23 mouse cellular contexts compared by ENCODE assay signal in the genomic region with DNA sequence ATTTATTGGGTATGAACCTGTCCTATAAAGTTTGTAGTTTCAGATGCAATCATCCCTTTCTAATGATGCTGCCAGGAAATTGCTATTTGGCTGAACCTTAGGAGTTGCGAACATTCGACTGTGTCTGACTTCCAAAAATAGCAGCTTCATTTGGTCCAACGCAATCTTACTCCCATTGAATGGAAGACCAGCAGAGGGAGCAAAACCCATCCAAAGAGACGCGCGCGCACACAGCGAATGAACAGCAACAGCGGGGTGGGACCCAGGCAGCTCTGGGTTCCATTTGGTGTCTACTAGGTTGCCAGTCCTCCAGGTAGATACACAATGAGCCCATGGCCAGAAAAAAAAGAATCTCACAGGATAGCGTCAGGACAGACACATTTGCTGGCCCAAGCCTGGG. TPM values are rescaled to one million over a fixed set of nuclear protein-coding genes. Genes with fewer than 3 reads are reported as not detected.
DNase-seq lines count a peak whose midpoint lies in the region; ATAC-seq and TF ChIP-seq lines count a peak whose summit lies in the region.
"Had no signal": no experiment of that assay in that cellular context is flagged by ENCODE, and none has a peak within 500 bp of the region (broad histone marks: within the 10 kb centered on the region; RNA-seq: fewer than 3 reads in every experiment).

No protein-coding gene starts in this region.

- H3K27me3 ChIP-seq in E14TG2a.4 (ENCODE audit: insufficient read depth, low read length): peaks cover 6% of the 10 kb centered on the region; the same call in 1 of the 2 replicates
- H3K27me3 ChIP-seq: embryonic facial prominence, embryonic 15.5 days; kidney, embryonic 15.5 days; limb, embryonic 15.5 days; lung, embryonic 15.5 days had no signal

- peak; percentile 34 for TF ChIP-seq CTCF in E14TG2a.4 (conservative IDR thresholded peaks at IDR 0.05; ENCODE audit: low read length)

- peaks cover 12% of the 10 kb centered on the region for H3K4me1 ChIP-seq in E14TG2a.4 (replicated peaks; ENCODE audit: low read depth, low read length)
- H3K4me1 ChIP-seq: embryonic facial prominence, embryonic 15.5 days; kidney, embryonic 15.5 days; limb, embryonic 15.5 days; lung, embryonic 15.5 days had no signal

- no peak for DNase-seq in frontal cortex, postnatal 14 days (ENCODE audit: low spot score in 2 of 2)
- peak; percentile 28 for DNase-seq in layer of hippocampus, adult 11-12 months (ENCODE audit: low spot score)
- DNase-seq in layer of hippocampus, adult 9-10 months (ENCODE audit: low spot score): no peak
- DNase-seq in R1 (ENCODE audit: low read depth, low spot score): peak; percentile 71
- no peak for DNase-seq in adrenal gland, postnatal 4 days (ENCODE audit: low spot score in 2 of 2)
- DNase-seq: adrenal gland, adult 8-10 months; cerebellum, adult 18-20 months; heart, postnatal 4 days had no signal

- no peaks in the 10 kb centered on the region; the same call in 1 of the 2 replicates for H3K9me3 ChIP-seq in E14TG2a.4 (ENCODE audit: low read length)
- H3K9me3 ChIP-seq: embryonic facial prominence, embryonic 15.5 days; limb, embryonic 15.5 days; lung, embryonic 15.5 days had no signal

- H3K36me3 ChIP-seq in E14TG2a.4 (ENCODE audit: insufficient read depth, low read length): no peaks in the 10 kb centered on the region
- H3K36me3 ChIP-seq: heart, embryonic 13.5 days; lung, embryonic 15.5 days had no signal

- no peak overlapping the region for H3K4me3 ChIP-seq in E14TG2a.4 (replicated peaks; ENCODE audit: low read length)
- H3K4me3 ChIP-seq: embryonic facial prominence, embryonic 15.5 days; heart, embryonic 13.5 days; kidney, embryonic 15.5 days; limb, embryonic 15.5 days; lung, embryonic 15.5 days; megakaryocyte, embryonic 14.5 days had no signal

- ATAC-seq in frontal cortex, adult (ENCODE audit: low TSS enrichment): peak; percentile 63; the same call in 1 of the 2 replicates
- ATAC-seq in megakaryocyte, adult 5-6 weeks (ENCODE audit: poor library complexity, severe bottlenecking): no peak
- ATAC-seq: inflammation-experienced regulatory T-cells, adult 6 months; midbrain, embryonic 16.5 days had no signal

RNA-seq across cellular contexts. Expression of a gene that starts 45.3 kb away (rescaled TPM):
- total RNA-seq in megakaryocyte, adult 5-6 weeks (2015): not detected in 2 replicates
- total RNA-seq in megakaryocyte, adult 5-6 weeks (2017): 0.16 TPM in 1 of 2 replicates, not detected in the other
- total RNA-seq in adrenal gland, postnatal 4 days (2021): not detected
- total RNA-seq: adrenal gland, adult 8-10 months; common myeloid progenitor, adult 5-6 weeks; gastrocnemius, postnatal 4 days; heart, postnatal 4 days; layer of hippocampus, adult 18-20 months had no signal

RNA-seq across cellular contexts. Expression of a gene that starts 57.5 kb away (rescaled TPM):
- not detected in 2 replicates for total RNA-seq in megakaryocyte, adult 5-6 weeks (2015)
- not detected in 2 replicates for total RNA-seq in megakaryocyte, adult 5-6 weeks (2017)
- total RNA-seq in adrenal gland, postnatal 4 days (2021): not detected
- total RNA-seq: adrenal gland, adult 8-10 months; common myeloid progenitor, adult 5-6 weeks; gastrocnemius, postnatal 4 days; heart, postnatal 4 days; layer of hippocampus, adult 18-20 months; left cerebral cortex, postnatal 14 days had no signal

Comparison
In these comparisons a context has a peak if more than half of its experiments do, and no peak if none do; other contexts are left out.
1. DNase-seq: peak in layer of hippocampus, adult 11-12 months (single experiment) and R1 (single experiment); none in frontal cortex, postnatal 14 days (0 of 2), layer of hippocampus, adult 9-10 months (single experiment) and adrenal gland, postnatal 4 days (0 of 2).